Mouse (Mus musculus) heart, embryonic 12.5 days (tissue): Measurements from ENCODE around the gene Saxo2. TPM values are rescaled to one million over a fixed set of nuclear protein-coding genes. Genes with fewer than 3 reads are reported as not detected.

ENCODE experiments used
- ATAC-seq: fragments of 200-750 bp; cut with Nextera tagmentation; 2 replicates; pipeline ENCODE4 v1.8.0; 2017; ENCODE audit warnings: moderate TSS enrichment, moderate library complexity; ENCODE audit not compliant: insufficient number of reproducible peaks, low FRiP score
- H3K27ac ChIP-seq: fragments of 300-500 bp; sonication (generic); 2 replicates; pipeline ENCODE4 v1.5.1; 2016; ENCODE audit warnings: mild to moderate bottlenecking, moderate library complexity; ENCODE audit not compliant: poor library complexity, severe bottlenecking
- H3K27me3 ChIP-seq: fragments of 300-500 bp; sonication (generic); replicated peaks from 2 replicates; pipeline ENCODE4 v1.6.1; 2016; ENCODE audit warnings: mild to moderate bottlenecking, moderate library complexity
- H3K36me3 ChIP-seq: fragments of 300-500 bp; sonication (generic); 2 replicates; pipeline ENCODE4 v1.6.1; 2016; ENCODE audit warnings: mild to moderate bottlenecking, moderate library complexity
- H3K4me1 ChIP-seq: fragments of 300-500 bp; sonication (generic); replicated peaks from 2 replicates; pipeline ENCODE4 v1.6.1; 2016; ENCODE audit warnings: mild to moderate bottlenecking
- H3K4me2 ChIP-seq: fragments of 300-500 bp; sonication (generic); 2 replicates; pipeline ENCODE4 v1.6.1; 2016; ENCODE audit warnings: mild to moderate bottlenecking, moderate library complexity
- H3K4me3 ChIP-seq: fragments of 300-500 bp; sonication (generic); 2 replicates; pipeline ENCODE4 v1.5.1; 2016; ENCODE audit warnings: mild to moderate bottlenecking
- H3K9ac ChIP-seq: fragments of 300-500 bp; sonication (generic); 2 replicates; pipeline ENCODE4 v1.6.1; 2016; ENCODE audit warnings: mild to moderate bottlenecking, moderate library complexity
- H3K9me3 ChIP-seq: fragments of 300-500 bp; sonication (generic); replicated peaks from 2 replicates; pipeline ENCODE4 v1.6.1; 2016; ENCODE audit warnings: mild to moderate bottlenecking, moderate library complexity
- WGBS: fragments of 180-500 bp; shearing (Covaris S2); methylation state at CpG from one replicate; pipeline ENCODE4 v1.1.7; 2016; 5-methylcytosine and 5-hydroxymethylcytosine counted together
- polyA plus RNA-seq: library from polyadenylated mRNA; unstranded; fragments of >200 nt; fragmentation: Nextera tagmentation; extraction: Ambion mirVana; gene quantifications from 2 replicates; pipeline ENCODE4 v1.2.1, GENCODE M21; 2016

Gene Saxo2
- polyA plus RNA-seq, 1 experiment from 2014 or later = 5.7 TPM

GRCm38 (mm10) chr7:82625342-82625741 lies 23.0 kb downstream of the Saxo2 start:
- ATAC-seq = no peak

DNA sequence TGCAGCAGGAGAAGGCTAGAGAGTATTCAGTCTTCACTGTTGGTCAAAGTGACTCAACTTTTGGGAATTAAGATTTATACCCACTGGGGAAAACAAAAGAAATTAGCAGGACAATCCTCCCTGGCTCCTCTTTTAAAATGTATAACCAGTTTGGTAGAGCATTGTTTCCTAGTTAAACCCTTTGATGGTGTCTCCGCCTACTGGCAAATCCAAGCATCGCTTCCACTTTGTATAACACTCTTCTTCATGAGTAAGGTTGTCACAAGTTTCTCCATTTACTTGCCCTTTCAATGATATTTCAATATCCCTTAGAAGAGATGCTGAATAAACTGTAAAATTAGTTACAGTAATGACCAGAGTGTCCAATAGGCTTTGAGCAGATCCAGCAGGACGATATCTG lies 38.7 kb downstream of the Saxo2 start:
- Histone ChIP-seq H3K9ac (no peak overlapping the region), H3K9me3 (no peaks in the 10 kb centered on the region), H3K27ac (no peak overlapping the region), H3K4me1 (no peaks in the 10 kb centered on the region), H3K36me3 (no peaks in the 10 kb centered on the region), H3K27me3 (no peaks in the 10 kb centered on the region), H3K4me2 (no peak overlapping the region), H3K4me3 (no peak overlapping the region)
- no peak for ATAC-seq
- 54% methylated on average over 3 of the region's 3 CpGs for WGBS

More at GRCm38 (mm10) chr7:82625342-82625741, 23.0 kb downstream of the Saxo2 start:
- H3K4me1 ChIP-seq = no peaks in the 10 kb centered on the region
- 13% methylated on average over 7 of the region's 7 CpGs for WGBS
- H3K4me2 ChIP-seq = no peak overlapping the region
- no peak overlapping the region for H3K27ac ChIP-seq
- peaks cover 5% of the 10 kb centered on the region; the same call in 1 of the 2 replicates for H3K9me3 ChIP-seq
- 0 out of 2 replicates have a peak, but pooled peaks cover 5% of the 10 kb centered on the region for H3K27me3 ChIP-seq
- no peak overlapping the region for H3K9ac ChIP-seq
- no peak overlapping the region for H3K4me3 ChIP-seq
- H3K36me3 ChIP-seq = no peaks in the 10 kb centered on the region

DNA sequence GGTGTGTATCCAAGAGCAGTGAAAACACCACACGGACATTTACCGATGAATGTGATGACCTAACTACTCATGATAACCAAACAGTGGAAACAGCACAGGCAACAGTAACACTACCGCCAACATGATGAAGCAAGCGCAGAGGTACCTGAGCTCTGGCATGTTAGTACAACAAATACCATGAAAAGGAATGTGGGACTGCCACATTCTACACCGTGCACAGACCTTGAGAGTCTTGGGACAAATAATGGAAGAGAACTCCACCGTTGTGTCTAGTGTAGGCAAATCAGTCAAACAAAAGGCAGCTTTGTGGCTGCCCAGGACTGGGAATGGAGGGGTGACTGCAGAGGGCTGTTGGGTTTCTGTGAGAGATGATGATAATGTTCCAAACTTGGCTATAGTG lies 42.9 kb downstream of the Saxo2 start:
- no peak for ATAC-seq
- H3K36me3 ChIP-seq = no peaks in the 10 kb centered on the region
- no peak overlapping the region for H3K4me3 ChIP-seq
- 81% methylated on average over 6 of the region's 6 CpGs for WGBS
- no peak overlapping the region for H3K9ac ChIP-seq
- H3K4me1 ChIP-seq = no peaks in the 10 kb centered on the region
- no peaks in the 10 kb centered on the region for H3K27me3 ChIP-seq
- H3K4me2 ChIP-seq = no peak overlapping the region
- H3K27ac ChIP-seq = no peak overlapping the region
- H3K9me3 ChIP-seq = no peaks in the 10 kb centered on the region

DNA sequence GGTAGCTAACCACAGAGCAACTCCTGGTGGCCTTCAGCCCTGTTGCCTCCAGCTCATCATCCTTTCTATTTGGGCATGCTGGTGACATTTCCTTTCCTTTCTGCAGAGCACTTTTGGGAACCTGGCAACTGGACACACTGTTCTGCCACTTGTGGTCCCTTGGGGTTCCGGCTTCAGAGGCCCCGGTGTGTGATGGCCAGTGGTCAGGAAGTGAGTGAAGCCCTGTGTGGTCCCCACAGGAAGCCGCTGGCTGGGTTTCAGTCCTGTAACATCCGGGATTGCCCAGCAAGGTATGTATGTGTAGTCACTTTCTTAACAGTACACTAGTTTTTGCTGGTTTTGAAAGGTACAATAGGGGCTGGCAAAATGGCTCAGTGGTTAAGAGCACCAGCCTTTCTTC lies 46.3 kb downstream of the Saxo2 start:
- Histone ChIP-seq H3K4me3 (no peak overlapping the region), H3K27me3 (no peaks in the 10 kb centered on the region), H3K27ac (no peak overlapping the region), H3K4me2 (no peak overlapping the region), H3K9ac (no peak overlapping the region), H3K9me3 (no peaks in the 10 kb centered on the region), H3K4me1 (no peaks in the 10 kb centered on the region), H3K36me3 (no peaks in the 10 kb centered on the region)
- ATAC-seq = no peak
- WGBS = 60% methylated on average over 4 of the region's 4 CpGs

DNA sequence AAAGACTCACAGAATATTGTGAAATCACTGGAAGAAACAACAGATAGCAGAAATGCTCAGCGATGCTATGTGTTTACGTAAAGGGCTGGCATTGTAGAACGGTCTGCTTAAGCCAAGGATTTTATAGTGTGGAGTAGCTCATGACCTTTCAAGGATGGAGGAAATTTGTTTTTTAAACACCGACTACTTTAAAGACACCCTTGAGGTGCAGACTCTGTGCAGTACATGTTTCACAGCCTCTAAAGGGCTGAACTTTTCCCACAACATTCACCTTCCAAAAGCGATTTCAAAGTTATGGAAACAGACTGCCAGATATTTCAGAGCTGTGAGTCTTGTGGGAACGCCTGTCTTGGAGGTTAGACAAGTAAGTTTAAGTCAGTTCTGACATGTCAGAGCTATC lies 57.4 kb downstream of the Saxo2 start:
- WGBS = 87% methylated on average over 6 of the region's 6 CpGs
- H3K9ac ChIP-seq = no peak overlapping the region

More for the DNA sequence above, 57.4 kb downstream of the Saxo2 start:
- no peak for ATAC-seq
- Histone ChIP-seq H3K27me3 (no peaks in the 10 kb centered on the region), H3K9me3 (no peaks in the 10 kb centered on the region), H3K27ac (no peak overlapping the region), H3K4me3 (no peak overlapping the region), H3K4me2 (no peak overlapping the region), H3K36me3 (no peaks in the 10 kb centered on the region), H3K4me1 (no peaks in the 10 kb centered on the region)

Other genes starting within 250 kb of the Saxo2 start
- gene Efl1, start 86 bp upstream of the Saxo2 start, polyA plus RNA-seq = 15.7 and 16.6 TPM in 2 replicates
- 15.6 and 17.1 TPM in 2 replicates for gene Mex3b, start 218.8 kb upstream of the Saxo2 start, polyA plus RNA-seq